Mouse (Mus musculus): ENCODE data around the gene Hivep3. TPM values are rescaled to one million over a fixed set of nuclear protein-coding genes. Genes with fewer than 3 reads are reported as not detected.
A peak's percentile ranks its signal among the peaks of the same experiment; 100 is the strongest.

Hivep3 gene
- total RNA-seq, 2 experiments from 2014 or later, result 7.4 to 9.7 TPM

DNA sequence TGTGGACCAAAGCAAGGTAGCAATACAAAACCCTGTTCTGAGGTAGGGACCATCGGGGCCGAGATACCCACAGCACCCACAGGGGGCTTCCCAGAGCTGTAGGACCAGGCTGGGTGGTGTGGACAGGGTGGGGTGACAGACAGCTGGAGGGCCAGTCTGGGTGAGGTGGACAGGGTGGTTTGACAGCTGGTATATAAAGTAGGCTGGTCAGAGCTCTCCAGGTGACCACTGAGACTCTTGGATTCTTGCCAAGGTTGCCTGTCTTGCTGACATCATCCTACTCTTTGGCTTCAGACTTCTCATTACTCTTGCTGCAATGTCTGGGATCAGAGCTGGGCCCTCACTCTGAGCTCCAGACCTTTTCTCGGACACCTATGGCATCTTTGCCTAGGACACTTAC lies 372.8 kb downstream of the Hivep3 start:
- DNase-seq, result no peak

DNA sequence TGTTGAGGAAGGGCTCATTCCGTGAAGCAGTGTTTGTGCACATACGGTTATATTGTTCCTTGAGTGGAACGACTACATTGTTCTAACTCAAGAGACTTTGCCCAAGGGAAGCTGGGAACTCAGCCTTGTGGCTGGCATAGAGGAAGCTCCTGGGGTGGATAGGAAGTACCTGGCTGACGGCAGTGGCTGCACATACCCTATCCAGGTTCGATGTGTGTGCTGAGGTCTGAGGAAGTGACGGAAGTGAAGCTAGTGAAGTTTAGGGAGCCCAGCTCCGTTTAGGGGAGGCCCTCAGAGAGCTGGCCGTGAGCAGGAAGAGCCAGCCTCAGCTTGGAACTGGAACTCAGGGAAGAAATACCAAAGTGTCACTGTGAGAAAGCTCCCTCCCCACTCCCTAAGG lies 374.2 kb downstream of the Hivep3 start:
- no peak for DNase-seq

DNA sequence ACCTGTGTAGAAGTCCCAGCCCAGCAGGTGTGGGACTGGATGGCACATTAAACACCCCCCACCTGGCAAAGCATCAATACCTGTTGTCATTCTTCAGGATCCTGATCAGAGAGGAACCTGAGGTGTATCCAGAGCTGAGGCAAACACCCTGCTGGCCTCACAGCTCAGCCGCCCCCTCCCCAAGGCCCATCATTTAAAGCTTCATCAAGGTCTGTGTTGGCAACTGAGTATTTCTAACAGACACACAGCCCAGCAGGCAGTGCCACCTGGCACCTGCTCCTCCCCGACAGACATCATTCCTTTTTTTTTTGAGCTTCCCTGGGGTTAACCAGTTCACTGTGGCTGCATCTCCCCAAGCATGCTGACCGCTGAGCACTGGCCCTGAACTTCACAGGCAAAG lies 381.9 kb downstream of the Hivep3 start:
- no peak for DNase-seq

DNA sequence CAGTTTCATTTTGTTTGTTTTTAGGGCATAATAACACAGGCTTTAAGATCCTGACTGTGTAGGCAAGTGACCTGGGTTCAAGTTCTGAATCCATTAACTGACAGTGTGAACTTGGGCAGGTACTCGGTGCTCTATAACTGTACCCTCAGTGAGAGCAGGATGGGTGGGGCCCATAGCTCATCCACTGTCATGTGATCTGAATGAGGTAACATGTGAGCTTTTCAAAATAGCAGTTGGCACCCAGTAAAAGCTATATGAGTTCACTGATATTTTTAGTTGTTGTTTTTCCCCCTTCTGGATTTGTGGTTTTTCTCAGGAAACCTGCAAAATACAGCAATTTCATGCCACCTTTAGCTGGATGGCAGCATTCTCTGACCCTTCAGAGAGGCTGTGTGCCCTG lies 382.7 kb downstream of the Hivep3 start:
- no peak for DNase-seq

DNA sequence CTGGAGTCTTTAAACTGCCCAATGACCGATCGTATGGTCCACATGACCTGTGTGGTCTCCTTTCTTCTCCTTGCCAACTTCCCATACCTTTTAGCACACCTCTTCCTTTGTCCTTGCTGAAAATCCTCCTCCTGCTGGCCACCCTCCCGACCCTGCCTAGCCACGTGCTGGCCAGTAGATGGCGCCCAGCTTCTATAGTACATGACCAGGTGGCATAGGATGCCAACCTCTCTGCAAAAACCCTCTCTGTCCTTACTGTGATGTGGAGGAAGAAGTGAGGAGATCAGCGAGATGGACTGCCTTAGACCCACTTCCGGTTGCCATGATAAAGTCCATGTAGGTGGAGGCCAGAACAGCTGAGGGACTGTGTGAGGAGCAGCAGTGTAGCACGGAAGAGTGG lies 386.7 kb downstream of the Hivep3 start:
- DNase-seq, result peak; percentile 84

DNA sequence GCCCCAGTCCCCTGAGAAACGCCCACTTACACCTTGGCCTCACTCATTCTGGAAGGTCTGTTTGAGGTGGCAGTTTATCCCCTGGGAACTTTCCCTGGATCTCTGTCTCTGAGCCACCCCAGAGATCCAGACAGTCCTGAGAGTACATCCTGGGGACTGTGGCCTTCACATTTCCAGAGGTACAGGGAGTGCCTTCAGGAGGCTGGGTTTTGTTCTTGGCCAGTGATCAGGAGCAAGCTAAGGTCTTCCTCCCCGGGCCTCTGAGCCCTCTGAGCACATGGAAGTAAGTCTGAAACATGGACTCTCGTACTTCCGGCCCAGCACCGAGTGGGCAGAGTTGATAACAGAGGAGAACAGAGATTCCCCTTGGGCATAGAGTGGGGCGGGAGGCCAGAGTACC lies 391.1 kb downstream of the Hivep3 start:
- DNase-seq, result no peak

DNA sequence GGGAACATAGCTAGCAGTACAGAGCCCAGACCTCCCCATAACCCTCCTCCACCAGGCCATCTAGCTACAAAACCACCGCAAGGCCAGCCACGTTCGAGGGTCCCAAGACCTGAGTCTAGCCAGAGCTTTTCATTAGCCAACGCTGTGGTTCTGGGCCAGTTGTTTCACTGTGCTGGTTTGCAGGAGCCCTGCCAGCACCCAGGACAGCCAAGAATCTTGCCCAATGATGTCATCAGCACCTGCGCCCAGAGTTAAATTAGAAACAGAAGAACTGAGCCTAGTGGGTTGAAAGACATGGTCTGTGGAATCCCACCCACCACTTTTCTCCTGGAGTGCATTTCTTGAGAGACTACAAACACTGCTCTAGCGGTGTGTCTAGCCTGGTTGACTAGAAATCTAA lies 392.5 kb downstream of the Hivep3 start:
- DNase-seq, result peak; percentile 56

DNA sequence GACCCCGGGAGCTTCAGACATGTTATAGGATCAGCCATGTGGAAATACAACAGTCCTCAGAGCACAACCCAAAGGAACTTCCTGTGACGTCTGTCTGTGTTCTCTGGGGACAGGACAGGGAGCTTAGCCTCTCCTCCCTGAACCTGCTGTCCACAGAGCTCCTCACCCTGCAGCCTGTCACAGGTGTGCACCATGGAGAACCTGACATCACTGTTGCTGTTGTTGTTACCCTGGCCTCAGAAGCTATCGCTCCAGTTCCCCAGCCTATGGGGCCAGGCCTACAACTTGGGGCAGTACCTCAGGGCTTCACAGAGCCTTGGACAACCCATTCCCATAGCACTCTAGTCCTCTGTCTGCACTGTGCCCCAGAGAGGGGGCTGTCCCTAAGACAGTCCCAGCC lies 393.7 kb downstream of the Hivep3 start:
- DNase-seq, result no peak

DNA sequence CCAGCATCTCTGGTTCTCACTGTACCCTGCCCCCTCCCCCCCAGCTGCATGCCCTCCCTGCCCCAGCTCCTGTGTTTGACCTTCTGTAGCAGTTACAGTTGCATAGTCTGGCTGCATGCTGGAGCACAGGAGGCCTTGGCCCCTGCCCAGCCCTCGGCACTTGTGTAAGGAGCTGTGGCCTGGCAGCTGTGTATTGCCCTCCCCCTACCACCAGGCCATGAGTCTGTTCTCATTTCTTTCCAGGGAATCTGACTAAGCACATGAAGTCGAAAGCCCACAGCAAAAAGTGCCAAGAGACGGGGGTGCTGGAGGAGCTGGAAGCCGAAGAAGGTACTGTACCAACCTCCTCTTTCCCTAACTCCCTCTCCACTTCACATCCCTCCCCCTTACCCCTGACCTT lies 394.4 kb downstream of the Hivep3 start:
- peak; percentile 85 for DNase-seq

DNA sequence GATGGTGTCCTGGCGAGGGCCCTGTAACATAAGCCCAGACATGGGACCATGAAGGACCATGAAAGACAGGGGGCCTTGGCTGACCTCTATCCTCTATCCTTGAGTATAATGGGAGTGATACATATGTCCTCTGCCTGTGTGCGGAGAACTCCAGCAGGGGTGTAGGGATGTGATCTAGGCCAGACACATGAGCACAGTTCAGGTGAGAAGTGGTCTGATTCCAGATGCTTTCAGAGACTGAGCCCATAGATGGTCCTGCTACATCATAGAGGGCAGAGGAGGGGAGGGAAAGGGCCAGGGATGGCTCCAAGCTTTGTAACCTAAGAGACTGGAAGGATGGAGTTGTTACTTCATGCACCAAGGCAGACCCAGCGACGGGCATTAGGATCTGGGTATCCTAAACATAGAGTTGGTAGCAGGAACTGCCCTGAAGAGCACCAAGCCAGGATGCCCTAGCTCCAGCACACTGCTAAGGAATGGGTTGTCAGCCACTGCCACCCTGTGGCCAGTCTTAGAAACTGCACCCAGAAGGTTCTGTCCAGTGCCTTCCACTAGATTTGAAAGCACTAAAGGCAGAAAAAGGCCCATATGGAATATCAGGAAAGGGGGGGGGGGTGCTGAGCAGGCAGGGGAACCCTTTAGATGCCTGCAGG lies 395.8 kb downstream of the Hivep3 start:
- peak; percentile 76 for DNase-seq

DNA sequence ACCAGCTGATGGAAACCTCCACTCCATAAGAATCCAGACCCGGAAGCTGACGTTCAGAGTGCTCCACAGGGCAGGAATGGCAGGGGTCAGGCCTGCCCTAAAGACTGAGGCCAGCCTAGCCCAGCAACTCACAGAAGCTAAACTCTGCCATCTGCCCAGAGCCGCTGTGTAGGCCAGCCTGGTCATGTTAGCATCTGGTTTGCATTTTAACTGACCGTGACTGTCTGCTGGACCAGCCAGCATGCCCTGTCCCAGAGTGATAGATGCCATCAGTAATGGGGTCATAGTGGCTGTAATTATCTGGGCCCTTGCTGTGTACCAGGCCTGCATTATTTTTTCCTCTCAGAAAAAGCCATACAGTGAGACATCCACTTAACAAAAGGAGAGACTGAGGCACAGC lies 397.3 kb downstream of the Hivep3 start:
- no peak for DNase-seq

DNA sequence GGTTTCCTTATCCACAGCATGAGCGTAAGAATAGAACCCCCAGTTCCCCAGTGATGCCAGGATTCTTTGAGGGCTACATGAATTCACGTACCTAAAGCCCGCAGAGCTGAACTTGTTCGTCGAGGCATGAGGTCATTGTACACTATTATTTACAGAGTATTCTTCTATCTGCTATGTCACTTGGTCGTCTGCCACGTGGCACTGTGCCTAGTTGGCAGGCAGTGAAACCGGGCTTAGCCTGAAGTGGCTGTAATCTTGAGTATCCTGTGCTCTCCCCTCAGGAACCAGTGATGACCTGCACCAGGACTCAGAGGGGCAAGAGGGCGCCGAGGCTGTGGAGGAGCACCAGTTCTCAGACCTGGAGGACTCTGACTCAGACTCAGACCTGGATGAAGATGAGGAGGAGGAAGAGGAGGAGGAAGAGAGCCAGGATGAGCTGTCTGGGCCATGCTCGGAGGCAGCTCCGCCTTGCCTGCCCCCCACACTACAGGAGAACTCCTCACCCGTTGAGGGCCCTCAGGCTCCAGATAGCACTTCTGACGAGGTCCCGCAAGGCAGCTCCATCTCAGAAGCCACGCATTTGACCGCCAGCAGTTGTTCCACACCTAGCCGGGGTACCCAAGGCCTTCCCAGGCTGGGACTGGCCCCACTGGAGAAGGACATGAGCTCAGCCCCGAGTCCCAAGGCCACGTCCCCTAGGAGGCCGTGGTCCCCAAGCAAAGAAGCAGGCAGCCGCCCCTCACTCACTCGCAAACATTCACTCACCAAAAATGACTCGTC lies 398.0 kb downstream of the Hivep3 start:
- peak; percentile 95 for DNase-seq

DNA sequence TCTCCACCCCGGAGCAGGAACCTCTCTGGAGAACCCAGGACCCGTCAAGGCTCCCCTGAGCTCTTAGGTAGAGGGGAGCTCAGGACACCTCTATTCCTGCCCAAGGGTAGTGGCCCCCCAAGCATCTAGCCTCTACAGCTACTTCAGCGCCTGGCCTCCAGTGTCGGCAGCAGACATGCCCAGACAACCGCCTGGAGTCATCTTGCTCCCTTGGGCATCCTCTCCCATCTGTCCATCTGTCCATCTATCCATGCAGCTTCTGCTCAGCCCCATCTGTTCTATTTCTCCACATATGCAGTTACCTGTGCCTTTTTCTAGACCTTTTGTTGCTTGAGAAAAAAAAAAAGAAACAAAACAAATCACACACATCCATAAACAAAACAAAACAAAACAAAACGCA lies 400.6 kb downstream of the Hivep3 start:
- DNase-seq, result no peak

DNA sequence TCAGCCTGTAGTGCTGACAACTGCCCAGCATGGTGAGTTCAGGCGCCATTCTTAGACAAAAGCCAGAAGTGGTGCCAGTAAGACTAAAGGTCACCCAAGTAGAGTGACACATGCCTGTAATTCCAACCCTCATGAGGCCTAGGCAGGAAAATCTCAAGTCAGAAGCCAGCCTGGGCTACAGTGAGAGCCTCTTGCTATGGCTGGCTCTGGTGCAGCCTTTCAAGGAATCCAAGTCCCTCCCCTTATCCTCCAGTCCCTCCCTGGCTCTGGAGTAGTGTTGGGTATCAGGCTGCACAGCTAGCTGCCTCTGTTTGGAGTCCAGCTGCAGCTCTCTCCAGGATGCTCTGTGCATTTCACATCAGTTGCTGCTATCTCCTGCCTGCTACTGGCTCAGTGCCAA lies 408.2 kb downstream of the Hivep3 start:
- DNase-seq, result no peak

DNA sequence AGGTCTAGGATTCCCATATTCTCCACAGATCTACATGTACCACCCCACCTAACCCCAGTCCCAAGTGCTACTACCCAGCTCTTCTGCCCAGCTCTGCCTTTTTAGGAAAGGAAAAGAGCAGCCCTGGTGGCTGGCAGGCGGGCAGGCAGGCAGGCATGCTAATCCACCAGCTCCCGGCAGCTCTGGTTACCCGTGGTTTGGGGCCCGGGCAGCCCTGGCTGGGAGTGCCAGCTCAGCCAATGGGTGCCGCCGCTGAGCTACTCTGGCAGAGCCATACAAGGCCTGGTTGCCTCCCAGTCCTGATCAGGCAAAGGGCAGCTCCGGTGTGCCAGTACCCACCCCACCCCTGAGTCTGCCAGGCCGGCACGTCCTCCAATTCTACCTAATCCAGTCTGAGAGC lies 409.3 kb downstream of the Hivep3 start:
- DNase-seq, result no peak

DNA sequence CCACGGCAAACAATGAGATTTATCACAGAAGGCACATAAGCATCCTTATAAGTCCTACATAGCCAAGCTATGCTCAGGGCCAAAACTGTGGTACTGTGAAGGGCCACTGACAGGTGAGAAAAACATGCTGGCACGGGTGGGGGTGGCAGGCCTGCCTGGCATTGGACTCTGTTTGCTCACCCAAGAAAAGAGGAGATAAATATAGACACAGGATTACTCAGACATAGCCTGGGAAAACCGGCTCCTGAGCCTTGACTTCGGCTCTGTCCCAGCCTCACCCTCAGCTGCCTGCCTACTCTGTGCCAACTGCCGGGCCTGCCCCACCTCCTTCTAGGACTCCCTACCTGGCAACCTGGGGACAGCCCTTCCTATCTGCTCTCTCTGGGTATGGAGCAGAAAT lies 410.8 kb downstream of the Hivep3 start:
- no peak for DNase-seq

DNA sequence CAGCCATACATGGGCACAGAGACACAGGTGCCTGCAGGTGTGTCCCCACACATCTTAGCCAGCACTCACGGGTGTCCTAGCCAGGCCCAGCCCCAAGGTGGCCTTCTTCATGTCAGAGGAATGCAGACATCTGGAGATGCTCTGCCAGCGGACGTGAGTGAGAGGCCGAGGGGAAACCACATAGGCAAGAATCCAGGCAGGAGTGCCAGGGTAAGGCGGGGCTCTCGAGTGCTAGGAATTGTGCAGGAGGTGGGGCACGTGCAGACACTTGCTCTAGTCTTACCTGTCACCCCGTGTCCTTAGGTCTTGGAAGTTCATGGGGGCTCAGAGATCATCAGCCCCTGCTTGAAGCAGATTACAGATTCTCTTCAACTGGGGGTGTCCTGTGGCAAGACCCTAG lies 412.3 kb downstream of the Hivep3 start:
- no peak for DNase-seq

DNA sequence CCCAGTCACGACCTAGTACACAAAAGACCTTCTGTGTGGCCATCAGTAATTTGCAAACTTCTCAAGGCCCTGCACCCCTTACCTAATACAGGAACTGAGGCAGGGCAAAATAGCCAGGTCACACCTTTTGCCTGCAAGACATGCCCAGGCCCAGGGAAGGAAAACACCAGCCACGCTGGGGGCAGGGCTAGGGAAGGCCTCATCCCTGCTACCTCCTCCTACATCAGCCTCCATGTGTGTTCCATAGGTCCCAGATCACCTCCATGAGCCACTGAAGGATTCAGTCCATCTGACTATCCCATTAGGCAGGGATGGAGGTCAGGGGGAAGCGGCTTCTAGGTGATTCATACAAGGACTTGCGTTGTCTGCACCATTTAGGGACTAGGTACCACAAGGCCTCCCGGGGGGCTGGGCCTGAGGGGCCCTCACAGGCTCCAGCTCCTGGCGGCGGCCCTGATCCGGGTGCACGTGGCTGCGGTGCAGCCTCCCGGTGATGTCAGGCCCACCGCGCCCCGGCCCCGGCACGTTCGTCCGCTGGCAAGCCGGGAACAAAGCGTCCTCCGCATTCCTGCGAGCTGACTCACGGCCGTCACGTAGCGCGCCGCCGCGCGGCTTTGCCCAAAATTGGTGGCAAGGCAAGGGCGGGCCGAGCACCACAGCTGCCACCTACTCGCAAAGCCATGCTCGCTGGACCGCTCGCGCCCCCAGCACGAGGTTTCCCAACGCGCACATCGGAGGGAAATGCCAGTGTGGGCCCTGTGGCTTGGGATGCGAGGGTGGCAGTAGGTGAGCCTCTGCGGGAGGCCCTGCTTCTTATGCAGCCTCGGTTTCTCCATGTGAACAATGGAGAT lies 414.9 kb downstream of the Hivep3 start:
- peak; percentile 90 for DNase-seq

DNA sequence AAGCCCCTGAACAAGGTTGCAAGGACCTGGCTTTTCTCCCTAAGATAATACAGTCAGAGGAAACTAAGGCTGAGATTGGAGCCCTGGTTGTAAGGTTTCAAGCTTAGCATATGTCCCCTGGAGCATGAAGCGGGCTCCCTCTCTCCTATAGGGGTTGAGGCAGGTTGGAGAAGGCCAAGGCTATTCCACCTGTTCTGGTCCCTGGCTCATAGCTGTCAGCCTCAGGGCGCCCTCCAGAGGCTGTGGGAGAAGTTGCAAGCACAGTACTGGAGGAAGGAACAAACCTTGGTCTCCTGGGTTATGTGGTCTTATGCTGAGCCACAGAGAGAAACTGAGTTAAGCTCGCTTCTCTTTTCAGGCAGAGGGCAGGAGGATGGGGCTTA lies 415.5 kb downstream of the Hivep3 start:
- DNase-seq, result no peak

DNA sequence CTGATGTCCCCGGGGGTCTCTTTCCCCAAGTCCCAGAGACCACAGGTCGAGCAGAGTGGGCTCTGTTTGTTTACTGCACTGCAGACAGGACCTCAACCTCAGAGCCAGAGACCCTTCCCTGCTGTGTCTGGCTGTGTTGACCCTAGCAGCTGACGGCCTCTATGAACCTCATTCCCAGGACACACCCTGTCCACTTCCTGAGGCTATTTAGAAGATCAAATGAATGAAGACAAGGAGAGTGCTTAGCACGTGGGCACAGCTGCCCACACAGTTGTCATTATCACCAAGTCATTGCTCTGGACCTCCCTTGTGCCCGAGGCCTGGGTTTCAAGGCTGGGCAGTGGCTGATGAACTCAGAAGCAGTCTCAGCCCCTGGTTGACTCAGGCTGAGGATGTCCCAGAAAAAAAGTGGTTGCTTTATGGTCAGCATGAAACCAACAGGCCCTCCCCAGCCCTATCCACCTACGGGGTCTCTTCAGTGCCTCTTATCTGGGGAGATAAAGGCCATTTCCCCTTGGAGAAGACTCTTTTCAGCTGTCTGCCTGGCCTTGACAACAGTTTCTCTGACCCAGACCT lies 416.8 kb downstream of the Hivep3 start:
- DNase-seq, result no peak

DNA sequence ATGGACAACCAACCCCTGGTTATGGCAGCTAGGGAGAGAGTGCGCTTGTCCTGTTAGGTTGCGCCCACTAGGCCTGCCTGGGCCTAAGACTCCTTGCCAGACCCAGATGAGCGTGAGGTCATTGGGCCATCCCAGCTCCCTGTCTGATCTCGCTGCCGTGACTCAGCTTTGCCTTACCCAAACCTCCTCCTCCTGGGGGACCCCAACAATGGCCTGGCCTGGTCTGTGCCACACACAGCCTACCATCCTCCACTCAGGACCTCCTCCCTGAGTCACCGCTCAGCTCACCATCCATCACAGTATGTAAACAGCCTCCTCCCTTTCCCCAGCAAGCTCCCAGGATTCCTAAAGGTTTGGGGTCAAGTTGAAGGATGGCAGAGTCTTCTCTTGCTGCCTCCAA lies 418.3 kb downstream of the Hivep3 start:
- no peak for DNase-seq

DNA sequence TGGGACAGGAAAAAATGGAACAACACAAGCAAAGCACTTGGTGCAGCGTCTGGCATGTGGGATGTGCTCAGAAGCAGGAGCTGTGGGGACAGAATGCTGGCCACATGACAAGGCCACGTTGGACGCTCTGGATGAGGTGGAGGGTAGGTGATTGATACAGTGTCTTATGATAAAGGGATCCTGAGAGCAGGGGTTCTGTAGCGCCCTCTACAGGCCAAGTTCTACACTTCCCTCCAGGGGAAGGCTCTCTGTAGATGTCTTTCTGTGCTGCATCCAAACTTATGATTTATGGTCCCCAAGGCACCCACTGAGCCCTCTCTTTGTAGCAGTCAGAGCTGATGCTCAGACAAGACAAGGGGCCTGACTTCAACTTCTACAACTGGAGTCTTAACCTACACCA lies 419.1 kb downstream of the Hivep3 start:
- no peak for DNase-seq

DNA sequence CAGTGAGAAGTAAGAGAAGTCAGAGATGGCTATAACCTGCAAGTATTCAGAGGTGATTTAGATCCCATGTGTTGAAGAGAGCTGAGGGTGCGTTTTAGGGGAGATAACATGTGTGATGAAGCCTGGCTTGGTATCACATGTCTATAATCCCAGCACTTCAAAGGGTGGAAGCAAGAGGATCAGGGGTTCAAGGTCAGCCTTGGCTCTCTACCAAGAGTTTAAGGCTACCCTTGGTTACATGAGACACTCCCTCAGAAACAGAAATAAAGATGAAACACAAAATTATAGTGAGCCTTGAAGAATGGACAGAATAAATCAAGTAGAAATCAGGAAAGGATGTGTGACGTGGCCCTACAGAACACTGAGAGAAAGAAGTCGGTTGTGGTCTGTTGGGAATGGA lies 420.2 kb downstream of the Hivep3 start:
- no peak for DNase-seq

Data from adrenal gland, postnatal 10 days (tissue).